Mouse (Mus musculus) CH12.LX (cell line): ENCODE results near the gene Slc4a1. TPM values are rescaled to one million over a fixed set of nuclear protein-coding genes. Genes with fewer than 3 reads are reported as not detected.

ENCODE experiments used
- DNase-seq: peaks from one replicate; pipeline ENCODE4 v3.0.0-alpha.2; 2013; ENCODE audit errors: extremely low read depth
- H3K27ac ChIP-seq: 2 replicates; pipeline ENCODE4 v1.5.1; 2012; ENCODE audit warnings: low read depth, mild to moderate bottlenecking, control low read depth, moderate library complexity; ENCODE audit not compliant: insufficient read depth
- H3K27me3 ChIP-seq: replicated peaks from 2 replicates; pipeline ENCODE3; 2012; ENCODE audit warnings: inconsistent platforms
- H3K36me3 ChIP-seq, 2 experiments: replicated peaks in 1 of 2; 2 replicates each; pipeline versions ENCODE3 to v1.6.1; 2012; ENCODE audit warnings: inconsistent platforms in 1 of 2, low read length in 1 of 2, mild to moderate bottlenecking in 1 of 2, mixed read lengths in 1 of 2, moderate library complexity in 1 of 2; ENCODE audit not compliant: control insufficient read depth in 1 of 2, insufficient read depth in 1 of 2
- H3K4me1 ChIP-seq, 2 experiments: 2 replicates each; pipeline ENCODE4 v1.6.1; 2012; ENCODE audit warnings: inconsistent platforms in 1 of 2, moderate library complexity in 1 of 2; ENCODE audit not compliant: insufficient read depth in 2 of 2, control insufficient read depth in 1 of 2
- H3K4me2 ChIP-seq: 2 replicates; pipeline ENCODE4 v1.6.1; 2012; ENCODE audit warnings: low read depth, mild to moderate bottlenecking, control low read depth; ENCODE audit not compliant: poor library complexity, insufficient read depth, severe bottlenecking
- H3K4me3 ChIP-seq, 3 experiments: fragments of 150-350 bp in 1 of 3; sonication (generic) in 1 of 3; replicated peaks in 1 of 3; 2 replicates each; pipeline versions ENCODE3 to v1.5.1; 2011 to 2012; ENCODE audit warnings: low read depth in 2 of 3, low read length in 2 of 3, mild to moderate bottlenecking in 2 of 3, moderate library complexity in 2 of 3, control low read depth in 1 of 3, improper control_type of control experiment in 1 of 3, inconsistent platforms in 1 of 3, mixed read lengths in 1 of 3; ENCODE audit not compliant: poor library complexity in 1 of 3
- H3K79me2 ChIP-seq: replicated peaks from 2 replicates; pipeline ENCODE4 v1.6.1; 2012; ENCODE audit warnings: mild to moderate bottlenecking, moderate library complexity; ENCODE audit not compliant: control insufficient read depth, poor library complexity, insufficient read depth, severe bottlenecking; ENCODE audit errors: extremely low read depth
- H3K9ac ChIP-seq: 2 replicates; pipeline ENCODE4 v1.6.1; 2012; ENCODE audit warnings: low read depth, mild to moderate bottlenecking, control low read depth, moderate library complexity; ENCODE audit not compliant: insufficient read depth
- H3K9me3 ChIP-seq: replicated peaks from 2 replicates; pipeline ENCODE3; 2012; ENCODE audit warnings: low read length, inconsistent platforms, mixed read lengths
- BHLHE40 ChIP-seq: IDR thresholded peaks from 2 replicates; pipeline ENCODE4 v1.6.1; 2011; ENCODE audit warnings: mild to moderate bottlenecking, low read depth, low read length, improper control_type of control experiment
- CHD1 ChIP-seq: IDR thresholded peaks from 2 replicates; pipeline ENCODE4 v1.6.1; 2012; ENCODE audit warnings: low read depth, low read length, improper control_type of control experiment, inconsistent platforms
- CHD2 ChIP-seq: IDR thresholded peaks from 2 replicates; pipeline ENCODE4 v1.6.1; 2011; ENCODE audit warnings: low read length, improper control_type of control experiment
- CTCF ChIP-seq, 2 experiments: IDR thresholded peaks in 1 of 2; conservative IDR thresholded peaks in 1 of 2; 2 replicates each; pipeline ENCODE4 v1.5.1; 2011 to 2012; ENCODE audit warnings: low read depth in 2 of 2, low read length in 2 of 2, improper control_type of control experiment in 1 of 2, inconsistent platforms in 1 of 2, mild to moderate bottlenecking in 1 of 2, moderate library complexity in 1 of 2
- JUN ChIP-seq: IDR thresholded peaks from 2 replicates; pipeline ENCODE4 v1.6.1; 2011; ENCODE audit warnings: low read depth, mild to moderate bottlenecking, low read length, improper control_type of control experiment, moderate library complexity; ENCODE audit not compliant: insufficient read depth
- KAT2A ChIP-seq: IDR thresholded peaks from 2 replicates; pipeline ENCODE4 v1.6.1; 2012; ENCODE audit warnings: low read length, improper control_type of control experiment, inconsistent platforms; ENCODE audit not compliant: insufficient replicate concordance
- MAFK ChIP-seq: IDR thresholded peaks from 2 replicates; pipeline ENCODE4 v1.6.1; 2011; ENCODE audit warnings: low read length, improper control_type of control experiment; ENCODE audit not compliant: insufficient replicate concordance
- MAZ ChIP-seq: IDR thresholded peaks from 2 replicates; pipeline ENCODE4 v1.6.1; 2012; ENCODE audit warnings: low read depth, mild to moderate bottlenecking, inconsistent platforms, low read length, improper control_type of control experiment, moderate library complexity
- MEF2A ChIP-seq: IDR thresholded peaks from 2 replicates; pipeline ENCODE4 v1.6.1; 2014; ENCODE audit warnings: low read depth, mild to moderate bottlenecking, inconsistent platforms, low read length, improper control_type of control experiment, borderline replicate concordance
- MYC ChIP-seq: IDR thresholded peaks from 2 replicates; pipeline ENCODE4 v1.6.1; 2011; ENCODE audit warnings: low read depth, mild to moderate bottlenecking, improper control_type of control experiment, low read length
- NRF1 ChIP-seq: IDR thresholded peaks from 2 replicates; pipeline ENCODE4 v1.6.1; 2014; ENCODE audit warnings: low read depth, mild to moderate bottlenecking, inconsistent platforms, low read length, improper control_type of control experiment, moderate library complexity
- POLR2A ChIP-seq: IDR thresholded peaks from 2 replicates; pipeline ENCODE4 v1.6.1; 2011; ENCODE audit warnings: low read depth, mild to moderate bottlenecking, improper control_type of control experiment, low read length
- POLR2AphosphoS2 ChIP-seq: IDR thresholded peaks from 2 replicates; pipeline ENCODE4 v1.6.1; 2011; ENCODE audit warnings: low read depth, low read length, improper control_type of control experiment
- RCOR1 ChIP-seq: conservative IDR thresholded peaks from 2 replicates; pipeline ENCODE4 v1.6.1; 2012; ENCODE audit warnings: low read depth, mild to moderate bottlenecking, inconsistent platforms, low read length, improper control_type of control experiment
- SIN3A ChIP-seq: IDR thresholded peaks from 2 replicates; pipeline ENCODE4 v1.6.1; 2012; ENCODE audit warnings: low read length, improper control_type of control experiment, inconsistent platforms
- TBP ChIP-seq: conservative IDR thresholded peaks from 2 replicates; pipeline ENCODE4 v1.6.1; 2011; ENCODE audit warnings: low read depth, low read length, improper control_type of control experiment
- TCF12 ChIP-seq: IDR thresholded peaks from 2 replicates; pipeline ENCODE4 v1.6.1; 2014; ENCODE audit warnings: low read depth, mild to moderate bottlenecking, inconsistent platforms, low read length, improper control_type of control experiment
- UBTF ChIP-seq: IDR thresholded peaks from 2 replicates; pipeline ENCODE4 v1.6.1; 2012; ENCODE audit warnings: low read depth, mild to moderate bottlenecking, inconsistent platforms, low read length, improper control_type of control experiment, moderate library complexity
- USF2 ChIP-seq: conservative IDR thresholded peaks from 2 replicates; pipeline ENCODE4 v1.6.1; 2011; ENCODE audit warnings: low read depth, low read length, improper control_type of control experiment
- ZMIZ1 ChIP-seq: IDR thresholded peaks from 2 replicates; pipeline ENCODE4 v1.6.1; 2012; ENCODE audit warnings: low read depth, mild to moderate bottlenecking, inconsistent platforms, low read length, improper control_type of control experiment
- ZNF384 ChIP-seq: IDR thresholded peaks from 2 replicates; pipeline ENCODE4 v1.6.1; 2012; ENCODE audit warnings: low read depth, low read length, improper control_type of control experiment, inconsistent platforms
- dilution Hi-C: fragments of 300-500 bp; cut with MboI; formaldehyde crosslinking; loops from 2 replicates; pipeline ENCODE4 v1.14.3; 2020; ENCODE audit warnings: low sequenced_read_pairs; ENCODE audit not compliant: extremely low pct_unique_long_range_greater_than_20kb, extremely low pct_ligation_motif_present
- in situ Hi-C: fragments of 300-500 bp; cut with MboI; formaldehyde crosslinking; loops from 3 replicates; pipeline ENCODE4 v1.14.3; 2019; ENCODE audit warnings: low sequenced_read_pairs, low pct_ligation_motif_present, low pct_unique_long_range_greater_than_20kb, mixed read lengths
- polyA plus RNA-seq: library from polyadenylated mRNA; unstranded; fragments of >175 nt; gene quantifications from 2 replicates; pipeline ENCODE4 v1.2.1, GENCODE M21; 2012; ENCODE audit warnings: low read depth; ENCODE audit not compliant: insufficient read length
- total RNA-seq, 2 experiments: library from RNA; depleted of rRNA; stranded (reverse); fragments of 300-350 nt in 1 of 2; fragments of >200 nt in 1 of 2; gene quantifications; 2 replicates each; pipeline ENCODE4 v1.2.3; 2012 to 2014

Gene Slc4a1
- total and polyA plus RNA-seq, 3 experiments, result 0.08 TPM; not detected in 2

DNA sequence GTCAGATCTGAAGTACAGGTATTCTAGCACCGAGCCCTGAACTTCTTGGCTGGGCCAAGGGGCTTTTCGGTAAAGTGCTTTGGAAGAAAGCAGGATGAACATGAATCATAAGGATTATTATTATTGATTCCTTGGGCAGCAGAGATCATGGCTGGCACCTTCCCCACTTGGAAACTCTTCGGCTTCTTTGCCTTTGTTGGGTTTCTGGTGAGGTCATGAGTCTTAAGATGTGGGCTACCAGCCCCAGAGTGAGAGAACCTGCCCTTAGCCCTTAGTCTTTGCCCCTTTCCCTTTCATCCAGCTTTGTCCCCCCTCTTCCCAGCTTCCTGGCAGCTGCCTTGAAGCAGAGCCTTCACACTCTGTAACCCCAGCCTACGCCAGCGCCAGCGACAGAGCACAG, 44.1 kb downstream of the Slc4a1 start:
- no peak overlapping the region for H3K27ac ChIP-seq
- in situ Hi-C loops, result loop anchor here (5.0 kb wide), 2 partner anchors 35 to 85 kb away; partner anchors contain the start of gene Slc25a39
- H3K27me3 ChIP-seq, result peaks cover 26% of the 10 kb centered on the region

DNA sequence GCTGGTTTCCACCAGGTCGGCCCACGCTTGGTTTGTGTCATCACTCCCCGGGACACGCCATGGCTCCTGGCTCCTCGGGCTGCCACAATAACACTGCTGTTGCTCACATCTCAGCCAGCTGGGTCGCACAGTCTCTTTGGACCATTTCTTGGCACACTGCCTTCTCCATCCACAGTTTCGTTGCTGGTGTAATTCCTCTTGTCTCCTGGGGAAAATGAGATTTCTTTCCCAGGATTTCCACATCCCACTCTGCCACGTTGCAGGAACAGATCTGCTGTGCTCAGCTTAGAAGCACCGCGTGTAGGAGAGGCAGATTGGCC, 45.4 kb downstream of the Slc4a1 start:
- Histone ChIP-seq H3K4me2 (no peak overlapping the region), H3K9me3 (no peaks in the 10 kb centered on the region), H3K4me3 (no peak overlapping the region), H3K4me1 (peaks cover 0 to 6% of the 10 kb centered on the region in 2 experiments; a peak in 2 of 4 replicates), H3K27me3 (peaks cover 17% of the 10 kb centered on the region), H3K27ac (no peak overlapping the region), H3K9ac (no peak overlapping the region), H3K79me2 (peaks cover 24% of the 10 kb centered on the region), H3K36me3 (no peaks in the 10 kb centered on the region)
- no peak for TF ChIP-seq POLR2AphosphoS2
- TF ChIP-seq MEF2A, result no peak
- TF ChIP-seq ZNF384, result no peak
- TF ChIP-seq KAT2A, result no peak
- TF ChIP-seq USF2, result no peak
- no peak for TF ChIP-seq SIN3A
- TF ChIP-seq CTCF (conservative IDR thresholded peaks at IDR 0.05 in 1 of 2, IDR thresholded peaks at IDR 0.05 in 1 of 2; ENCODE audit: low read depth in 2 of 2, low read length in 2 of 2), result no peak
- TF ChIP-seq MYC, result no peak
- no peak for TF ChIP-seq BHLHE40
- no peak for TF ChIP-seq POLR2A
- no peak for TF ChIP-seq CHD2
- TF ChIP-seq NRF1, result no peak
- TF ChIP-seq MAFK, result no peak
- no peak for TF ChIP-seq CHD1
- no peak for DNase-seq
- in situ Hi-C loops, result loop anchor here (5.0 kb wide), 2 partner anchors 37 to 87 kb away; partner anchors contain the start of gene Slc25a39
- dilution Hi-C loops, result loop anchor here (25.0 kb wide), 1 partner anchor 92 kb away; the partner anchor contains the start of gene Slc25a39

More for the DNA sequence above, 44.1 kb downstream of the Slc4a1 start:
- no peak for DNase-seq
- Histone ChIP-seq H3K79me2 (peaks cover 18% of the 10 kb centered on the region), H3K4me3 (no peak overlapping the region), H3K9ac (no peak overlapping the region), H3K4me1 (peaks cover 0 to 6% of the 10 kb centered on the region in 2 experiments; a peak in 2 of 4 replicates), H3K4me2 (no peak overlapping the region), H3K9me3 (no peaks in the 10 kb centered on the region), H3K36me3 (no peaks in the 10 kb centered on the region)
- no peak for TF ChIP-seq USF2
- TF ChIP-seq JUN, result no peak
- TF ChIP-seq MEF2A, result no peak
- no peak for TF ChIP-seq TBP
- no peak for TF ChIP-seq BHLHE40
- TF ChIP-seq RCOR1, result no peak
- no peak for TF ChIP-seq TCF12
- no peak for TF ChIP-seq UBTF
- TF ChIP-seq MAZ, result no peak
- TF ChIP-seq ZMIZ1, result no peak
- dilution Hi-C loops, result loop anchor here (25.0 kb wide), 1 partner anchor 90 kb away; the partner anchor contains the start of gene Slc25a39
